Mouse (Mus musculus): ENCODE measurements around the gene Cltrn.

The Cltrn gene

GRCm38 (mm10) chrX:164088582-164088981, at the start of gene Cltrn:
Cltrn (plus strand) TSS chrX:164088830.
- in situ Hi-C loops (cut with MboI, MseI): no loop called here

GRCm38 (mm10) chrX:164038882-164039281, 49.7 kb upstream of the Cltrn start:
- in situ Hi-C loops (cut with MboI, MseI): no loop called here

- in situ Hi-C loops (cut with MboI, MseI): no loop called here
Measured at GRCm38 (mm10) chrX:164042069-164042468, 46.6 kb upstream of the Cltrn start.

GRCm38 (mm10) chrX:164046736-164047135, 41.9 kb upstream of the Cltrn start:
- in situ Hi-C loops (cut with MboI, MseI): no loop called here

GRCm38 (mm10) chrX:164055726-164056125, 32.9 kb upstream of the Cltrn start:
- in situ Hi-C loops (cut with MboI, MseI): loop anchor here (25.0 kb wide), 1 partner anchor 1118 kb away; no protein-coding TSS in a partner anchor

- in situ Hi-C loops (cut with MboI, MseI): loop anchor here (25.0 kb wide), 1 partner anchor 1121 kb away; no protein-coding TSS in a partner anchor
Measured at GRCm38 (mm10) chrX:164058523-164058922, 30.1 kb upstream of the Cltrn start.

- in situ Hi-C loops (cut with MboI, MseI): loop anchor here (25.0 kb wide), 1 partner anchor 1122 kb away; no protein-coding TSS in a partner anchor
Measured at GRCm38 (mm10) chrX:164059070-164059469, 29.6 kb upstream of the Cltrn start.

- in situ Hi-C loops (cut with MboI, MseI): loop anchor here (25.0 kb wide), 1 partner anchor 1129 kb away; no protein-coding TSS in a partner anchor
Measured at GRCm38 (mm10) chrX:164066185-164066584, 22.4 kb upstream of the Cltrn start.

- in situ Hi-C loops (cut with MboI, MseI): loop anchor here (25.0 kb wide), 1 partner anchor 1132 kb away; no protein-coding TSS in a partner anchor
Measured at GRCm38 (mm10) chrX:164068968-164069367, 19.7 kb upstream of the Cltrn start.

- in situ Hi-C loops (cut with MboI, MseI): loop anchor here (10.0 kb wide), 1 partner anchor 339 kb away; the partner anchor contains the start of gene Piga
Measured at GRCm38 (mm10) chrX:164076040-164076775, 12.4 kb upstream of the Cltrn start, which contains the start of gene Siah1b. Siah1b (minus strand) TSS chrX:164076493.

GRCm38 (mm10) chrX:164082030-164082429, 6.6 kb upstream of the Cltrn start:
- in situ Hi-C loops (cut with MboI, MseI): no loop called here

- in situ Hi-C loops (cut with MboI, MseI): no loop called here
Measured at GRCm38 (mm10) chrX:164089916-164090315, 1.3 kb downstream of the Cltrn start.

- in situ Hi-C loops (cut with MboI, MseI): no loop called here
Measured at GRCm38 (mm10) chrX:164092300-164093169, 3.9 kb downstream of the Cltrn start.

- in situ Hi-C loops (cut with MboI, MseI): no loop called here
Measured at GRCm38 (mm10) chrX:164093435-164093834, 4.8 kb downstream of the Cltrn start.

- in situ Hi-C loops (cut with MboI, MseI): no loop called here
Measured at GRCm38 (mm10) chrX:164095838-164096237, 7.2 kb downstream of the Cltrn start.

- in situ Hi-C loops (cut with MboI, MseI): no loop called here
Measured at GRCm38 (mm10) chrX:164101483-164101882, 12.9 kb downstream of the Cltrn start.

GRCm38 (mm10) chrX:164102198-164102597, 13.6 kb downstream of the Cltrn start:
- in situ Hi-C loops (cut with MboI, MseI): no loop called here

- in situ Hi-C loops (cut with MboI, MseI): no loop called here
Measured at GRCm38 (mm10) chrX:164102656-164103055, 14.0 kb downstream of the Cltrn start.

- in situ Hi-C loops (cut with MboI, MseI): no loop called here
Measured at GRCm38 (mm10) chrX:164111146-164111545, 22.5 kb downstream of the Cltrn start.

- in situ Hi-C loops (cut with MboI, MseI): no loop called here
Measured at GRCm38 (mm10) chrX:164113744-164114143, 25.1 kb downstream of the Cltrn start.

GRCm38 (mm10) chrX:164123942-164124341, 35.3 kb downstream of the Cltrn start:
- in situ Hi-C loops (cut with MboI, MseI): no loop called here

GRCm38 (mm10) chrX:164133531-164133930, 44.9 kb downstream of the Cltrn start:
- in situ Hi-C loops (cut with MboI, MseI): no loop called here

Data from T-helper 1 cell (primary cell).